Mouse (Mus musculus) naive thymus-derived CD4-positive, alpha-beta T cell, adult 2 months (primary cell): ENCODE measurements around the gene Tsen15.
"Not testable (repeated sequence)": the region's sequence is repeated elsewhere in the genome, so short reads cannot be mapped to it uniquely, and the experiment has no call there.

Experiments
- DNase-seq: peaks from one replicate; pipeline ENCODE4 v3.0.0-alpha.2; 2011; ENCODE audit warnings: low read depth

The Tsen15 gene

GRCm38 (mm10) chr1:152385693-152386092 is 795 bp downstream of the Tsen15 start:
- not testable (repeated sequence) for DNase-seq

GRCm38 (mm10) chr1:152384589-152384988 is 1.9 kb downstream of the Tsen15 start:
- no peak for DNase-seq

- DNase-seq: no peak
These were observed 8.2 kb downstream of the Tsen15 start for GRCm38 (mm10) chr1:152378311-152378710.

GRCm38 (mm10) chr1:152369139-152369538 is 17.3 kb downstream of the Tsen15 start:
- DNase-seq: peak; percentile 75

GRCm38 (mm10) chr1:152368311-152369088 is 18.0 kb downstream of the Tsen15 start:
- no peak for DNase-seq

GRCm38 (mm10) chr1:152356721-152357120 is 29.8 kb downstream of the Tsen15 start:
- DNase-seq: no peak

GRCm38 (mm10) chr1:152347946-152348345 is 38.5 kb downstream of the Tsen15 start:
- no peak for DNase-seq

GRCm38 (mm10) chr1:152324024-152324423 is 62.5 kb downstream of the Tsen15 start:
- no peak for DNase-seq
